Mouse (Mus musculus) bone marrow macrophage, adult 2 months (primary cell): ENCODE measurements around the gene Esr1. TPM values are rescaled to one million over a fixed set of nuclear protein-coding genes. Genes with fewer than 3 reads are reported as not detected.

Experiments
- H3K27ac ChIP-seq: 2 replicates; pipeline ENCODE4 v1.5.1; 2012; ENCODE audit warnings: low read depth, low read length; ENCODE audit not compliant: insufficient read depth
- H3K4me1 ChIP-seq: 2 replicates; pipeline ENCODE4 v1.6.1; 2012; ENCODE audit warnings: low read length; ENCODE audit not compliant: control insufficient read depth, insufficient read depth
- H3K4me3 ChIP-seq: 2 replicates; pipeline ENCODE4 v1.5.1; 2012; ENCODE audit warnings: mild to moderate bottlenecking, low read length, moderate library complexity; ENCODE audit not compliant: insufficient read depth
- CTCF ChIP-seq: IDR thresholded peaks from 2 replicates; pipeline ENCODE4 v1.5.1; 2012; ENCODE audit warnings: low read depth, mild to moderate bottlenecking, low read length, moderate library complexity
- POLR2A ChIP-seq: IDR thresholded peaks from 2 replicates; pipeline ENCODE4 v1.6.1; 2012; ENCODE audit warnings: mild to moderate bottlenecking, low read depth, low read length, borderline replicate concordance
- polyA plus RNA-seq: library from polyadenylated mRNA; stranded (reverse); fragments of >200 nt; gene quantifications from 2 replicates; pipeline ENCODE4 v1.2.4, GENCODE M21; 2012; ENCODE audit not compliant: missing spikeins, insufficient read depth, insufficient read length

Gene Esr1
- polyA plus RNA-seq, 1 experiment, result 5.6 TPM

DNA sequence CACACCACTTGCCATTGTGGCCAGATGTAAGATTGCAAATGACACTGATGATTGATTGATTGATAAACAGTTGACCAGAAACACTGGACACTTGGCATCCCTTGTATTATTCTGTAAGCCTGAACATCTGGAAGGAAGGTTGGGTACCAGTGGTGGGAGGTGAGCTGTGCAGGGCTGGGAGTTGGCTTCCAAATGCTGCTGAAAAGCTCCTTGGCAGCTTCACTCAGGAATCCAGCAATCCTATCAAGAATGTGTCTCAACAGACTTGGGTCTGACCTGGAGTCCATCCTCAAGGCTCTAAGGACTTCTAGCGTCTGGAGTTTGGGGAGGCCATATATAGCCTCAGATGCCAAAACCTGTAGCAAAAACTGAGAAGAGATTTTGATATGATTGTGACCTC is 403.6 kb downstream of the Esr1 start:
- Histone ChIP-seq H3K4me3 (no peak overlapping the region), H3K4me1 (no peaks in the 10 kb centered on the region), H3K27ac (no peak overlapping the region)
- TF ChIP-seq POLR2A, result no peak
- no peak for TF ChIP-seq CTCF

DNA sequence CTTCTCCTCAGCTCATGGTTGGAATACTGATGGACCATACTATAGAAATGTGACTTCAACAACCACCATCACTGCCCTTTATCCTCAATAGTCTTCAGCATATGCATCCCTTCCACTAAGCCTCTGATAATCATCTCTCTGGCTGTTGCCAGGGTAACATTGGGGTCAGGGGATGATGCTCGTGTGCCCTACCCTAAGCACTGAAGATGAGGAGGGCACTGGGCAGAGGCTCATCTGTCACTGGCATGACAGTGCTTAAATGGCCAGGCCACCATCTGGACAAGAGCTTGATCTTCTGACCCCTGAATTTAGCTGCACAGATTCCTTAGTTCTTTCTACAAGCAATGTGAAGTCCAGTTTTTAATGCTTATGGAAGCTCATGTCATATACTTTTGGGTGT is 405.8 kb downstream of the Esr1 start:
- H3K4me3 ChIP-seq, result no peak overlapping the region

DNA sequence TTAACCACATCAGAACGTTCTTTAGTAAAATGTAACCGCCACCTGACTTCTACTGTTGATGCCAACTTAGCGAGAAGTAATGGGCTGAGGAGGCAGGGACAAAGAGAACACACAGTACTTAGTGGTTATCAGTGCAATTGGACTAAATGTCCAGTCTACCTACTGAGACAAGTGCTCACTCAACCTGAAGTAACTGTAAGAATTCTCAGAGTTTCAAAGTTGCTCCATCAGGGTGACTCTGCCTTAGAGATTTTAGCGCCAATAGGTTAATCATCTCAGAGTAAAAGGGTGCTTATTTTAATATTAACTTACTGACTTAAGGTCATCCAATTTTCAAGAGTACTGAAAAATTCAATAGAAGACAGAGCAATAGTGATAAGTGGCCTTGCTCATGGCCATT is 414.5 kb downstream of the Esr1 start:
- TF ChIP-seq POLR2A (no peak), CTCF (no peak)

More for the DNA sequence above, 405.8 kb downstream of the Esr1 start:
- Histone ChIP-seq H3K4me1 (no peaks in the 10 kb centered on the region), H3K27ac (no peak overlapping the region)
- TF ChIP-seq POLR2A (no peak), CTCF (no peak)

DNA sequence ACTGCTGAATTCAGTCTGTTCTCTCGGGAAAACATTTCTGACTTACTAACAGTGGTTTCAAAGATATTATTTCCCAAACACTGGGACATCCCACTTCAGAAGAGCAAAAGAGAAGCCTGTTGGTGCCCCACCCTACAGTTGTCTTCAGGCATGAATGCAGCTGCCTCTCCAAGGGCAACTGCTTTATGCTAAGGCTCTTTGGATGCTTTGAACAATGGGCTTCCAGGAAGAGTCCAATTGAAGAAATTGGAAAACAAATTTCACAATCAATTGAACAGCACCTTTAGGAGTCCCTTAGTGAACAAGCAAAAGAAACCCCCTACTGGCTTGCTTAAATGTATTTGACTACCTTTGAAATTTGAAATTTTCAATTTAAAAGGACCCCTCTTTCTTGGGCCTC is 415.8 kb downstream of the Esr1 start:
- TF ChIP-seq CTCF (no peak), POLR2A (no peak)
- no peaks in the 10 kb centered on the region for H3K4me1 ChIP-seq
- no peak overlapping the region for H3K27ac ChIP-seq
- no peak overlapping the region for H3K4me3 ChIP-seq

More for the DNA sequence above, 414.5 kb downstream of the Esr1 start:
- Histone ChIP-seq H3K27ac (no peak overlapping the region), H3K4me3 (no peak overlapping the region), H3K4me1 (no peaks in the 10 kb centered on the region)

DNA sequence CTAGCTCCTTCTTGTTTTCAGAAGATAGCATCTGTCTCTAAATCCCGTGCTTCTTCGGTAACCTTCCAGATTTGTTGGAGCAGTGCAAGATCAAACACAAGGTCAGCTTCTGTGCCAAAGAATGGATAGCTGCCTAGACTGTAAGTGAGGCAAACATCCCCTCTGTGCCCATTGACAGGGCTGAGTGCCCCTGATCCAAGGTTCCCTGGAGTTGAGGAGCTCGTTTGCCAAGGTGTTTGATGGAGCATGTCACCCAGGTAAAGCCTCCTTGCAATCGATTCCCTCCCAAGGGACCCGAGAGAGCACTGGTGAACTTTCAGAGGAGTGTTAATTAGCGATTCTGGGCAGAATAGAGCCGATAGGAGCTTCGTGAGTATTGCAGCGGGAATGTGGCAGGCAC is 416.9 kb downstream of the Esr1 start:
- Histone ChIP-seq H3K4me3 (no peak overlapping the region), H3K4me1 (no peaks in the 10 kb centered on the region), H3K27ac (no peak overlapping the region)
- TF ChIP-seq POLR2A, result no peak
- TF ChIP-seq CTCF, result no peak

DNA sequence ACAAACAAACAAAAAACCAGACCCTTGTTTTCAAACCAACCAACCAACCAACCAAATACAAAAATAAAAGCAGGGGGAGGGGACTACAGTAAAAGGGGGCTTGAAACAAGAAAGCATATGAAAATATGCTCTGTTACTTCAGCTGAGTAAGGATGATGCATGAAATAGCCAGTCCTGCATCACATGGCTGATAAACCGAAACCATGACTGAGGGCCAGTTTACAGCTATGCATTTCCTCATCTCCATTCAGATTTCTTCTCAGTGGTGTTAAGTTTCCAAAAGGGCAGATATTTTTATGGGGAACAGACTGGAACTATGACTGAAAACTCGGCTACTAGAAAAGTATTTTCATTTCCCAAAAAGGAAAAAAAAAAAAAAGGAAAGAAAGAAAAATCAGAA is 417.8 kb downstream of the Esr1 start:
- no peak overlapping the region for H3K4me3 ChIP-seq
- TF ChIP-seq CTCF, result no peak
- TF ChIP-seq POLR2A, result no peak
- no peak overlapping the region for H3K27ac ChIP-seq
- H3K4me1 ChIP-seq, result no peaks in the 10 kb centered on the region

DNA sequence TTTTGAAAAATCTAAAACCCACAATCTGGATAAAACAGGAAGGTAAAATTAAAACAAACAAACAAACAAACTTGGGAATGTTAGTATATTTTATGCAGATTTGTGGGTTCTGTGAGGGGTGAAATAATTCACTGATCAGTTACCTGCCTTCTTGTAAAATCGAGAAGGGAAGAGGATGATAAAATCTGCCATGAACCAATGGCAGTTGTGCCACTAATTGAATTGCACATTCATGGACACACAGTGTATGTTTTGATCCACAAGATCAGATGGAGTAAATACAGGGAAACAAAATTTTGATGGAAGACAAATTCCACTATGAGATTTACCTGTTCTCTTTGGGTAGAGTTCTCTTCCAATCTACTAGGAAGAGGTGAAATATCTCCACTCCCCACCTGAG is 418.5 kb downstream of the Esr1 start:
- Histone ChIP-seq H3K4me3 (no peak overlapping the region), H3K27ac (no peak overlapping the region), H3K4me1 (no peaks in the 10 kb centered on the region)
- TF ChIP-seq POLR2A (no peak), CTCF (no peak)

DNA sequence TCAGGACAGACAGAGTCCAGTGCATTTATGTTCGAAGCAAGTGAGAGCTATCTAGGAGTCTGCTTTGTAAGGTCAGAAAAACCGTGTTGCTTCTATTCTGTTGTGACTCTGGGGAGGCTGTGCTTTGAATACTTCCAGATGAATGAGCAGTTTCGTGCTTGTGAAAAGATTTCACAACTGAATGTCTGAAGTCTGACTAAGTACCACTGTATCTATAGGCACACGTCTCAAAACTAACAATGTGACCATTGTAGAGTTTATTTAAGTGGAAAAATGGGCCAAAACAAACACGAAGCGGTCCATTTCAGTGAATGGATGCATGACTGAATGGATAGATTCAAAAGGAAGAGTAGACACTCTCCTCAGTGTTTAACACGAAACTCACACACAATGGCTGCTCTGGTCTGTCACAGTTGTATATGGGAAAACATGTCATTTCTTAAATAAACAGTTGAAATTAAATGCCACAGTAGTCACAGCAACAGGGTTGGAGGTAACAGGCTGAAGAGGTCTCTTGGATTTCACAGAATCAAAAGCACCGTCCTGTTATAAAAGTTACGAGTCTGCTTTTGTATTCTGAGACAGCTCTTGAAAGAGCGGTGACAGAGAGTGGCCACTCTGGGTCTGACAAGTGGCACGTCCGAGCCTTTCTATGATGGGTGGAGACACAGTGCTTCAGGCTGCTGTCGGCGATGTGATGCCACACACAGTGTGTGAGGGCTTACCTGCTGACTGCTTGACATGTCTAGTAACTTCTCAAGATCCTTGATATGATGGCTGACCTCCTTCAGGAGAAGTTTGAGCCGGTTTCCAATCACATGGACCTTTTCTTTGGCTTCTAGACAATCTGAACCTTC is 421.0 kb downstream of the Esr1 start:
- Histone ChIP-seq H3K4me1 (no peaks in the 10 kb centered on the region), H3K4me3 (no peak overlapping the region), H3K27ac (no peak overlapping the region)
- TF ChIP-seq POLR2A, result no peak
- no peak for TF ChIP-seq CTCF

DNA sequence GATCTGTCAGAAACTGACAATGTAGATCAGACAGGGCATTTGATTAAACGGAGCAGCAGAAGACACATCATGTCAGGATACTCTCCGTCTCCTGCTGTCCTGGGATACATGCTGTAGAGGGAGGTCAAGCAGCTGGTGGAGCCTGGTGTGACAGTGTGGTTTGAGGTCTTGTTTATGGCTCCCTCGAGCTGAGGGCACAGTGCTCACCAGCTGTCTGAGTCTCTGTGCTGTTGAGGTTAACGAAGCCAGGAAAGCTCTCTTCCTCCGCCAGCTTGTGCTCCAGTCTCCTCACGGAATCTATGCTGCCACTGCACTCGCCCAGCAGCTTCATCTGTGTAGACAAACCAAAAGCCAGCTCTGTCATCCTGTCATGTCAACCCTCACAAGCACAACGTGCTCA is 429.9 kb downstream of the Esr1 start:
- H3K4me3 ChIP-seq, result no peak overlapping the region
- no peak for TF ChIP-seq POLR2A
- TF ChIP-seq CTCF, result no peak

DNA sequence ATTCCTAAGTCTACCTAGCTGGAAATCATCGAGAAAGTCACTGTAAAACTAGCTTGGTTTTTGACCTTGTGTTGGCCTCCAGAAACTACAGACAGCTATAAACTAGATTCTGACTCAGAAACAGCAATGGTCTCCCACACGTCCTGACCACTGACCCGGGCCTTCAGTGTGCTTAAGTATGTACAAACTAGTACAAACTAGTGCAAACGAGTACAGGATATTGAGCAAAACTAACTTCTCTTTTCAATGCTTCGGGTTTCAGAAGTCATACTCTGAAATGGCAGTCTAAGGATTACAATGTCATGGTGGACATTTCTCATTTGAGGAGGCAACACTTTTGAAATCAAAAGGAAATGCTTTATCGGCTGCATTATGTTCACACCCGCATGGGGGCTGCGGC is 433.1 kb downstream of the Esr1 start:
- H3K27ac ChIP-seq, result no peak overlapping the region
- H3K4me1 ChIP-seq, result peaks cover 4% of the 10 kb centered on the region
- TF ChIP-seq CTCF, result no peak
- TF ChIP-seq POLR2A, result no peak
- no peak overlapping the region for H3K4me3 ChIP-seq

More for the DNA sequence above, 429.9 kb downstream of the Esr1 start:
- no peak overlapping the region for H3K27ac ChIP-seq
- peaks cover 4% of the 10 kb centered on the region for H3K4me1 ChIP-seq

DNA sequence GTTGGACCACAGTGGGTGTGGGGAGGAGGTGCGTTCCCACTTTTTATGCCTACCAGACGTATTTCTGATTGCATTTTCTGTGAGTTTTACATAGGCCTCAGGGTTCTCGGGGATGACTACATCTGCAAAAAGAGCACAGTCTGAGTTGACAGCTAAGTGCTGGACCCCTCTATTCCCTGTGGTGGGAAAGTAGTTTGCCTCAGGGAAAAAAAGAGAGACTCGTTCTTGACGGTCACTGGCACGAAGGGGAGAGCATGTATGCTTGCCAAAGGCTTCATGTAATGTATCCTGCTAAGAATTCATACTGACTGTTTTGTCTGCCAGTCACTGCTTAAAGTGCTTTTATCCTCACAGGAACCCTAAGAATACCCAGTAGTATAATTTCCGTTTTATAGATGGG is 433.8 kb downstream of the Esr1 start:
- H3K4me3 ChIP-seq, result no peak overlapping the region
- H3K27ac ChIP-seq, result no peak overlapping the region
- TF ChIP-seq CTCF (no peak), POLR2A (no peak)
- peaks cover 4% of the 10 kb centered on the region for H3K4me1 ChIP-seq

DNA sequence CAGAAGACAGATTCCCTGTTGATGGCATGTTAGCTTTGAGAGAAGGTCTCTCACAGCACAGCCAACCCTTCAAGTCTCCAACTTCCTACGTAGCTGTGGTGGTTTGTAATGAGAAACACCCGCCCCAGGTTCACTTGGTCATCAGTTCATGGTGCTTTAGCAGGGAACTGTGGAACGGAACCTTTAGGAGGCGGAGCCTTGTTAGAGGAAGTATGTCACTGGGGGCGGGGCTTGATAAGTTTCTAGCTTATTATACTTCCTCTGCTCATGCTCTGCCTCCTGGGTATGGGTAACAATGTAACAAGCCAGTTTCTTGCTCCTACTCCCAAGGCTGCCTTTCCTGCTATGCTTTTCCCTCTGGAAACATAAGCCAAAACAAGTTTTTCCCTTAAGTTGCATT is 434.3 kb downstream of the Esr1 start:
- TF ChIP-seq POLR2A (no peak), CTCF (no peak)
- no peak overlapping the region for H3K27ac ChIP-seq
- no peak overlapping the region for H3K4me3 ChIP-seq
- H3K4me1 ChIP-seq, result peaks cover 4% of the 10 kb centered on the region

Other genes starting within 250 kb of the Esr1 start
- 8.7 and 10.3 TPM in 2 replicates for gene Zbtb2, start 223.5 kb upstream of the Esr1 start, polyA plus RNA-seq
- gene Rmnd1, start 179.2 kb upstream of the Esr1 start, polyA plus RNA-seq, result 52.0 and 53.4 TPM in 2 replicates
- 15.7 and 16.8 TPM in 2 replicates for gene Armt1, start 179.1 kb upstream of the Esr1 start, polyA plus RNA-seq
- not detected in 2 replicates for gene Ccdc170, start 129.1 kb upstream of the Esr1 start, polyA plus RNA-seq